Mouse (Mus musculus): ENCODE measurements at regions not wholly inside any gene's neighbourhood (a gene's known extent, or its start where the extent isn't known, plus 50 kb on each side); places are given as distances from the start of the nearest gene placed in this dataset.

DNA sequence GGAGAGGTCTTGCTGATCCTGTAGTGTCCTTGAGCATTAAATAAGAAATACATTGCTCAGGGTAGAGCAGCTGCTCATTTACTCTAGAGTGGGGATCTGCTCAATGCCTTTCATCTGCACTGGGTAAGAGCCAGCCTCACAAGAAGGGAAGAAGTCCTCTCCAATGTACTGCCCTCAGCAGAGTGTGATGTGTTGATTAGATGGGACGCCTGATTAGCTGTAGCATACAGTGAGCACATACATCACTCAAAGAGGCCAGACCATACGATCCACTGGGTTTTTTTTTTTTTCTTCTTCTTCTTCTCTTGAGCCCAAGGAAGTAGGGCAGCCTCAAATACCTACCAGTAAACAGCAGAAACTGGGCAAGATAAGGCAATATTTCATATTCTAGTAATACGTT lies 140.7 kb downstream of the Ube2e3 start:
- TF ChIP-seq CTCF (IDR thresholded peaks at IDR 0.05) (no peak), POLR2A (IDR thresholded peaks at IDR 0.05; ENCODE audit: insufficient read depth, low read depth, low read length) (no peak), EP300 (IDR thresholded peaks at IDR 0.05; ENCODE audit: insufficient read depth, low read depth, low read length) (no peak)

Measured in heart, adult 2 months (tissue).